Mouse (Mus musculus): ENCODE measurements at regions not wholly inside any gene's neighbourhood (a gene's known extent, or its start where the extent isn't known, plus 50 kb on each side); places are given as distances from the start of the nearest gene placed in this dataset.

DNA sequence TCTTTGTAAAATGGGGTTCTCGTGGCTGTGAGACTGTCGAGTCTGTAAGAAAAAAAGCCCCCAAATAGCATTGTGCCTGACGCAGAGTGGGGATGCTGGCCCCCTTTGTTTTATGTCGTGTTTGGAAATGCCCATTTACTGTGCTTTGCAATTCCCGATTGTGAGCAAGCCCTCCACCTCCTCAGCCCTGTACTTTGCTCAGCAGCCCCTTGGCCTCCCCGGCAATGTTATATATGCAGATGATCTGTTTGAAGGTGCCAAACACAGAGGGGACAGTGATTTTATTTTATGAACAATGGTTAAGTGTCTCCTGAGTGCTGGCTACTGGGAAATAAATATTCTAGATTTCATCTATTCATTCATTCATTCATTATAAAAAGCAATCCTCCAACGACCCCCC is 477.6 kb downstream of the Prss52 start:
- no peak overlapping the region for H3K4me2 ChIP-seq
- no peaks in the 10 kb centered on the region for H3K9me3 ChIP-seq (replicated peaks)
- no peaks in the 10 kb centered on the region for H3K36me3 ChIP-seq
- no peak for ATAC-seq
- no peak overlapping the region for H3K9ac ChIP-seq
- peaks cover 68% of the 10 kb centered on the region for H3K27me3 ChIP-seq (replicated peaks)
- 19% methylated on average over 7 of the region's 7 CpGs for WGBS (ENCODE audit: insufficient replicate concordance)
- no peak overlapping the region for H3K4me3 ChIP-seq
- H3K27ac ChIP-seq, result no peak overlapping the region
- H3K4me1 ChIP-seq, result no peaks in the 10 kb centered on the region

DNA sequence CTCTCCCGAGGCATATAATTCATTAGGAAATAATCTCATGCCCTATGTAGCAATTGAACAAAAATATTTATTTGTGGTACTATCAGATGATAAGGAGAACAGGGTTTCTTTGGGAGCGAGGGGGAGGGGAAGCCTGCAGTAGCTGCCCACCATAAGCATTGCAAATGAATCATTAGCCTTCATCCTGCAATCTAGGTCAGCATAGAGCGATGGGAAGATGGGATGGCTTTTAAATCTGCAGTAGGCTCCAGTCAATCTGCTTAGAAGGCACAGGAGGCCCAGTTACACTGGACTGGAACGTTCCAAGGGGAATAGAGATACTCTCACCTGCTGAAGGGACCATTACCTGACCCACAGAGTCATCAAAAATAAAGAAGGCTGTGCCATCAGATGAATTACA is 478.7 kb downstream of the Prss52 start:
- Histone ChIP-seq H3K4me3 (no peak overlapping the region), H3K27me3 (replicated peaks) (peaks cover 79% of the 10 kb centered on the region), H3K9me3 (replicated peaks) (no peaks in the 10 kb centered on the region), H3K9ac (no peak overlapping the region), H3K4me1 (peaks cover 11% of the 10 kb centered on the region), H3K27ac (no peak overlapping the region), H3K36me3 (no peaks in the 10 kb centered on the region), H3K4me2 (no peak overlapping the region)
- no peak for ATAC-seq
- 26% methylated on average over 4 of the region's 4 CpGs for WGBS (ENCODE audit: insufficient replicate concordance)

DNA sequence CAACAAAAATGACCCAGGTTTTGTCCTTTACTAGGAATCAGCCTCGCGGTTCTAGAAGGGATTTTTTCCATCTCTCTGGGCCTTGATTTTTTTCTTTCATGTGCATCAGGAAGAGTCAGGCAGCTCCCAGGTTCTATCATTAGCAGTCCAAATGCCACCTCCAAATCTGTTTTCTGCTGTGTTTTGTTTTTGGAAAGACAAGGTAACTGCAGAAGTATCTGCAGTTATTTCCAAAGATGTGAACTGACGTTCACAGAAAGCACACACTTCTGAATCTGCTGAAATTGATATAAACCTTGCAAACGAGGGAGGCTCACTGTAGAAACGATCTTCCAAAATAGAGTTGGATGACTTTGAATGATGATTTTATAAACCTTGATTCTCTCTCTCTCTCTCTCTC is 480.1 kb downstream of the Prss52 start:
- no peak for ATAC-seq
- Histone ChIP-seq H3K36me3 (no peaks in the 10 kb centered on the region), H3K9me3 (replicated peaks) (no peaks in the 10 kb centered on the region), H3K4me3 (no peak overlapping the region), H3K4me2 (no peak overlapping the region), H3K9ac (no peak overlapping the region), H3K27ac (no peak overlapping the region), H3K27me3 (replicated peaks) (peaks cover 89% of the 10 kb centered on the region), H3K4me1 (peaks cover 12% of the 10 kb centered on the region)
- WGBS (ENCODE audit: insufficient replicate concordance), result 50% methylated on average over 5 of the region's 5 CpGs

DNA sequence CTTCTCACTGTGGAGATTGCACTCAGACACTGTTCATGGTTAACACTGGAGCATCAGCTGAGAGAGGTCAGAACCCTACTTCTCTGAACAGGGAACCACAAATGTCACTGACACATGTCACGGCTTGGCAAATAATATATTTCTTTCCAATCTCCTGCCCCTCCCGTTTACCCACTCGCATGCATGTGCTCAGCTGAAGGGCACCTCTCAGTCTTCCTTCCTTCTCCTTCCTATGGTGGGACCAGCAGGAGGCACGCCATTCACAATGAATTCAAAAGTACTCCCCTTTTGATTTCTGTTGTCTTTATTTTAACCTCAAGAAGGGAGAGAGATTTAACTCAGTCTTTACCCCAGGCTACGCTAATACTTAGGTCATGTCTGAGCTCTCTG is 481.0 kb downstream of the Prss52 start:
- Histone ChIP-seq H3K36me3 (no peaks in the 10 kb centered on the region), H3K9me3 (replicated peaks) (no peaks in the 10 kb centered on the region), H3K4me2 (no peak overlapping the region), H3K9ac (no peak overlapping the region), H3K4me1 (peaks cover 12% of the 10 kb centered on the region), H3K27me3 (replicated peaks) (peaks cover 89% of the 10 kb centered on the region), H3K27ac (no peak overlapping the region), H3K4me3 (no peak overlapping the region)
- no peak for ATAC-seq
- WGBS (ENCODE audit: insufficient replicate concordance), result 12% methylated on average over 5 of the region's 5 CpGs

DNA sequence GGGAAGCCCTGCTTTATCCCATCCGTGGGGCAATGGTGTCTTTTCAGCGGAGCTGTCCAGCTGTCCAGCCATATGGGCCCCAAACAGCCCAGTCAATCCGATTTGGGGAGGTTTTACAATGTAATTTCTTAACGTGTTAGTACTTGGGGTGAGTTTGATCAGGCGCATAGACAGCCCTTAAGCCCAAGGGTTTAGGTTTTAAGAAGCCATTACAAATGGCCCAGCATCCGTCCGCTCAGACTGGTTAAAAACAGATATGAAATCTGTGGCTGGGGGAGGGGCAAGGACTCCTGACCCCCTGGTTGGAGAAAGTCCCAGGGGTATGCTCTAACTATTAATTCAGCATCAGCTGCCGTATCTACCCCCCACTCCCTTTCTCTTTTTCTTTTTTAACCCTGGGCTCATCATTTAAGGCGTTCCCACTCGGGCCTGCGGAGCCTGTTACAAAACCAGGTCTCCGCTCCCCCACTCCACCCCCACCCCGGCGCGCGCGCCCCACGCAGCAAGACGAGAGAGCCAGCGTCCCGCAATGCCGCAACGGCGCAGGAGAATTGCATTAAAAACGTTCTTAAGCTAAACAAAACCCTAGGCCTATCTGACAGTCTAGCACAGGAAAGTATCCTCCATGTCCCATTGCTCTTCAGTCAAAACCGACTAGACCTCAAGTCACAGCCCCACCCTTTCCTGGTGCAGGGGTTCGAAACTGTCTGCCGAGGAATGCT is 481.5 kb downstream of the Prss52 start:
- Histone ChIP-seq H3K9me3 (replicated peaks) (no peaks in the 10 kb centered on the region), H3K27ac (no peak overlapping the region), H3K4me1 (peaks cover 12% of the 10 kb centered on the region), H3K36me3 (no peaks in the 10 kb centered on the region), H3K4me3 (no peak overlapping the region), H3K27me3 (replicated peaks) (peaks cover 89% of the 10 kb centered on the region), H3K9ac (no peak overlapping the region), H3K4me2 (no peak overlapping the region)
- 11% methylated on average over 28 of the region's 28 CpGs for WGBS (ENCODE audit: insufficient replicate concordance)
- ATAC-seq, result no peak

DNA sequence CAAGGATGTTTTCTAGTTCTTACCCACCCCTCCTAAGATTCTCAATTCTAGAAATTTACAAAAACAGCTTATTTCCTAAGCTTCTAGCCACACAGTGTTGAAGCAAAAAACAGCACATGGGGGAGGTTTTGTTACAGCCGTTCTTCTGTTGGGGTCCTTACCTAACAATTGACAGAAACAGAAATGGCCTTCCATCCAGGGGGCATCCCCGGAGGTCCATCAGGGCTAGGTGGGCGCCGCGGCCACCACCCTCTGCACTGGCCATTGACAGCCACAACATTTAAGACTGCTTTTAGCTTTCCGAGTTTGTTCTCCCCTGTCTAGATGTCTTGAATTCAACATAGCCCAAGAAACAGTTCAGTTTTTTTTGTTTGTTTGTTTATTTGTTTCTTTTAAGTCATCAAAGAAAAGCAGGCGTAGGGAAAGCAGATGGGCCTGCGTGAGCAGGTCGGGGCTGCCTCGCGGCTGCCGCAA is 482.3 kb downstream of the Prss52 start:
- Histone ChIP-seq H3K27me3 (replicated peaks) (peaks cover 91% of the 10 kb centered on the region), H3K9ac (no peak overlapping the region), H3K4me2 (no peak overlapping the region), H3K4me1 (peaks cover 12% of the 10 kb centered on the region), H3K9me3 (replicated peaks) (no peaks in the 10 kb centered on the region), H3K36me3 (no peaks in the 10 kb centered on the region), H3K4me3 (peak overlapping the region; percentile 49; the same call in 1 of the 2 replicates), H3K27ac (no peak overlapping the region)
- WGBS (ENCODE audit: insufficient replicate concordance), result 8% methylated on average over 12 of the region's 12 CpGs
- ATAC-seq, result no peak

DNA sequence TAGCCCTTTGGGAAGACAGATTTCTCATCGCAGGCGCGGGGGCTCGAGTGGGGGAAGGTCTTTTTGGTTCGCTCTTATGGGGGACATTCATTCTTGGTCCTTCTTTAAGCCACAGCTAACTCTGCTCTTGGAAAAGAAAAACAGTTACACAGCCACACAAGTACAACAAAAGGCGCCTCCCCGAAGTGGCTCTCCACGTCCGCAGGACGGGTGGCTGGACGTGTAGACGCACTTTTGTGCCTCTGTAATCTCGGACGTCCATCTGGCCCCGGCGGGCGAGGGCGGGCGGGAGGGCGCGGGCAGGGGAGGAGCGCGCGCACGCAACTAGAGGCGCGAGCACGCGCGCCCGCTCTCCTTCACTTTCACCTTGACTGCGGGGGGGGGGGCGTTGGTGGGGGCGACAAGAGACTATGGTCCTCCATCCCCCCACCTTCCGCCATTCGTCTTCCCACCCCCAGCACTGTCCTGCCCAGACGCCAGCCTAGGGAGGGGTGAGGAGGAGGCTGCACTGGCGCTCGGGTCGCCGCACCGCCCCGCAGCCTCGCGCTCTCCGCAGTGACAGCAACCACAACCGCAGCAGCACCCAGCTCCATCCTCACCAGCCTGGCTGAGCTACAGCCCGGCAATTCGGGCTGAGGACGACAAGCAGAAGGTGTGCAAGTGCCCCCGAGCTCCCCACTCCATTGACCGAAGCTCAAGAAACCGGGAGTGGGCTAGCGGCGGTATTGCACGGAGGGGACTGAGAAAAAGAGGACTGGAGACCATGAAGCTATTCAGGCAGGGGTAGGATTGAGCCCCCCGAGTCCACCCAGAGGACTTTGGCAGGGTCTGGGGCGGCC is 483.0 kb downstream of the Prss52 start:
- no peak for ATAC-seq
- Histone ChIP-seq H3K9ac (no peak overlapping the region), H3K36me3 (no peaks in the 10 kb centered on the region), H3K4me3 (peak overlapping the region; percentile 49), H3K4me1 (peaks cover 12% of the 10 kb centered on the region), H3K9me3 (replicated peaks) (no peaks in the 10 kb centered on the region), H3K4me2 (peak overlapping the region; percentile 72), H3K27ac (no peak overlapping the region), H3K27me3 (replicated peaks) (peaks cover 97% of the 10 kb centered on the region)
- WGBS (ENCODE audit: insufficient replicate concordance), result 1% methylated on average over 51 of the region's 58 CpGs

DNA sequence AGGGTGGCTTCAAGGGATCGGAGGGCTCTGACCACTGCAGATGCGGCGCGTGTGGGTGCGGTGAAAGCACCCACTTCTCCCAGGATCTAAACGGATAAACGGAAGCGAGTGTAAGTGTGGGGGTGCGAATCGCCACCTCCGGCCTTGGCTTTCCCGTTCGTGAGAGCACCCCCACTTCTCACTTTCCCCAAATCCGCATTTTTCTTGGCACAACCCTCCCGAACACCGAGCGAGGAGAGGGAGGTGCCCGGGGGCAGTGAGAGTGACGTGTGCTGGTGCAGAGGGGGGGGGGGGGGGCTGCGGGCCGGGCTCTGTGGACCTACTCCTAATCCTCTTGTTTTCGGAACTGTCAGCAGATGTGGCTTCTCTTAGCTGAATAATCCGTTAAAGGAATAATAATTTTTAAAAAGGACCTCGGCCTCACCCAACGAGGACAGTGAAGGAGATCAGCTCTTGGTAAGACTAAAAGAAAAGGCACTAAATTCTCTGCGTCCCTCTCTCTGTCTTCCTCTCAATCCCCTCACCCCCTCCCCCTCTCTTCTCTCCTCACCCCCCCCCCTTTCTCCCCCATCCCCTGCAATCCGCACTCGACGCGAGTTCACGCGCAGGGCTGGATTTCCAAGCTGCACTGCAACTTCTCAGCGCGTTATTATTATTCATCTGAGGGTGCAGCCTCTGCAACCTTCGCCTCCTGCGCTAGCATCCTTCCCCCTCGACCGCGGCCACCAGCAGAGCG is 483.8 kb downstream of the Prss52 start:
- H3K27ac ChIP-seq, result no peak overlapping the region
- no peak for ATAC-seq
- no peaks in the 10 kb centered on the region for H3K9me3 ChIP-seq (replicated peaks)
- peak overlapping the region; percentile 49 for H3K4me3 ChIP-seq
- no peak overlapping the region for H3K9ac ChIP-seq
- H3K36me3 ChIP-seq, result no peaks in the 10 kb centered on the region
- peak overlapping the region; percentile 72 for H3K4me2 ChIP-seq
- peaks cover 98% of the 10 kb centered on the region for H3K27me3 ChIP-seq (replicated peaks)
- H3K4me1 ChIP-seq, result peaks cover 12% of the 10 kb centered on the region
- 2% methylated on average over 36 of the region's 40 CpGs for WGBS (ENCODE audit: insufficient replicate concordance)

DNA sequence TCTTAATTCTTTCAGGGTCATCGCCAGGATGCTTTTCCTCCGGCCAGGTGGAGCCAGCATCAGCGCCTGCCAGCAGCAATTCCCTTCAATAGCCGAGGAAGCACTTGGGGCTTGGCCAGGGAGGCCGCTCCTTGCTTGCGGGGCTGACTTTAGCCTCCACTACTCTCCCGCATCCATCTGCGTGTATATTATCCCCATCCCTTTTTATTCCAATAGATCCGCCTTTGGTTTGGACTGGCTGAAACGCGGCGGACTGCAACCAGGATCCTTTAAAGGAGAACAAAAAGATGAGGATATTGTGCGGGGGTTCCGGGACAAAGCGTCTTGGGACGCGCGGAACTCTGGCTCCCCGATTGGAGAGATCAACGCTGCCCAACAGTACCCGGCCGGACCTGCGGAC is 484.5 kb downstream of the Prss52 start:
- H3K27ac ChIP-seq, result no peak overlapping the region
- no peak overlapping the region for H3K4me2 ChIP-seq
- ATAC-seq, result no peak

DNA sequence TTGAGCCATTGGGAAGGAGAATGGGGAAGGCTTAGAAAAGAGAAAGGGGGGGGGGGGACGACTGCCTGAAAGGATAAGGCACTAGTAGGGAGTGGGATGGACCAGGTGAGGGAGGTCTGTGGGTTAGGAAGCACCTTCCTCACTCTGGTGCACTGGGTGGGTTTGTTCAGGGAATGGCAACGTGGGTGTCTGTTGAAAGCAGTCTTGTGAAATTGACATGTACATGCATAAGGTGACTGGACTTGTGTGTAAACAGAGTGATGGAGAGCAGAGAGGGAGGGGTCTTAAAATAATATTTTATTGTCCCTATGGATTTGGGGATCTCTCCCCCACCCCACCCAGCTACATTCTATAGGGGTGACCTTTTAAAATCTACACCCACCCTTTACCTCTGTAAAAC is 485.0 kb downstream of the Prss52 start:
- H3K9ac ChIP-seq, result no peak overlapping the region
- peaks cover 12% of the 10 kb centered on the region for H3K4me1 ChIP-seq
- no peak overlapping the region for H3K4me3 ChIP-seq
- H3K4me2 ChIP-seq, result no peak overlapping the region
- WGBS (ENCODE audit: insufficient replicate concordance), result 0% methylated on average over 2 of the region's 2 CpGs
- no peak overlapping the region for H3K27ac ChIP-seq
- H3K27me3 ChIP-seq (replicated peaks), result peaks cover 99% of the 10 kb centered on the region
- no peaks in the 10 kb centered on the region for H3K36me3 ChIP-seq
- no peak for ATAC-seq
- H3K9me3 ChIP-seq (replicated peaks), result no peaks in the 10 kb centered on the region

More for the DNA sequence above, 484.5 kb downstream of the Prss52 start:
- no peaks in the 10 kb centered on the region for H3K9me3 ChIP-seq (replicated peaks)
- H3K27me3 ChIP-seq (replicated peaks), result peaks cover 98% of the 10 kb centered on the region
- 3% methylated on average over 22 of the region's 23 CpGs for WGBS (ENCODE audit: insufficient replicate concordance)
- no peaks in the 10 kb centered on the region for H3K36me3 ChIP-seq
- H3K4me1 ChIP-seq, result peaks cover 12% of the 10 kb centered on the region
- no peak overlapping the region for H3K9ac ChIP-seq
- H3K4me3 ChIP-seq, result no peak overlapping the region

DNA sequence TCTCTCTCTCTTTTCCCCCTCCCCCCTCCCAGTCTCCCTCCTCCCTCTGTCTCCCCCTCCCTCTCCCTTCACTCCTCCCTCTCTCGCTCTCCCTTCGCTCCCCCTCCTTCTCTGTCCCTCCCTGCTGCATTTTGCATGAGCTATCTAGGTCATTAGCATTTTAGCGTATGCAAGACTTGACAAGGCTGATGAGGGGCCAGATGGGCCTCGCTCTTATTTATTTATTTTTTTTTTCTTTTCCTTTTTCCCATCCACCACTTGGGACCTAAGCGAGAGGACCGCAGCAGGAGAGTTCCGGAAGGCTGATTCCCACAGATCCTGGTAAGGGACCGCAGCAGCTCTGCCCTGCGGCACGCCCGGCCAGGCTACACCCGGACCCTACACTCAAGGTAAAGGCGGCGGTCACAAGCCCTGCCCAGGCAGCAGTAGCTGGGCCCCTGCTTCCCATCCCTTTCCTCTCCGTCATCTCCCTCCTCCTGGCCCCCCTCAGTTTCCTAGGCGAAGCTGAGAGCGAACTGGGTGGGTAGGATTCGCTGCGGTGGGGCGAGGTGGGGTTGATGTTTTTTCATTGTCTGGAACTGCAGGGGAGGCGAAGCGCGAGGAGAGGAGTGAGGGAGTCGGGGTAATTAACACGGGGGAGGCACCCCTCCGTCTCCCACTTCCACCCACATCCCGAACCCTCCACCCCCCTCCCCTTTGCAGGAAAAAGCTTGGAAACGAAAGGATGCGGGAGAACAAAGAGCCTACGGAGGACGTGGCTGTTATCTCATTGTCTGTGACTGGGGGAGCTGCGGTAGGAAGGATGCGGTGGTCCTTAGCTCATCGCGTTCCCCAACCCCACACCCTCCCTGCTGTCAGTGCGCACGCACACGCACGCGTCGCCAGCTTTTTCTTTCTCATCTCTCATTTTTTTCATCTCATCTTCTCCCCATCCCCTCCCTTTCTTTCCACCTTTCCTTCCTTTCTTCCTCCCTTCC is 485.8 kb downstream of the Prss52 start:
- Histone ChIP-seq H3K9ac (no peak overlapping the region), H3K36me3 (no peaks in the 10 kb centered on the region), H3K27me3 (replicated peaks) (peaks cover 100% of the 10 kb centered on the region), H3K27ac (no peak overlapping the region), H3K9me3 (replicated peaks) (no peaks in the 10 kb centered on the region), H3K4me3 (no peak overlapping the region), H3K4me1 (peaks cover 12% of the 10 kb centered on the region), H3K4me2 (peak overlapping the region; percentile 27)
- WGBS (ENCODE audit: insufficient replicate concordance), result 2% methylated on average over 41 of the region's 41 CpGs
- no peak for ATAC-seq
